ENCODE assay signal across 10 mouse cellular contexts in genomic region chr17:17490820-17491621, GRCm38 (mm10).
DNase-seq lines count a peak whose midpoint lies in the region; ATAC-seq lines count a peak whose summit lies in the region.
"Had no signal": no experiment of that assay in that cellular context is flagged by ENCODE, and none has a peak within 500 bp of the region (broad histone marks: within the 10 kb centered on the region; RNA-seq: fewer than 3 reads in every experiment).

No protein-coding gene starts in this region.

- no peaks in the 10 kb centered on the region for H3K9me3 ChIP-seq in heart, embryonic 12.5 days (replicated peaks)

- H3K4me2 ChIP-seq in heart, embryonic 12.5 days: no peak overlapping the region

- H3K27ac ChIP-seq in heart, embryonic 12.5 days (ENCODE audit: poor library complexity, severe bottlenecking): no peak overlapping the region

- H3K4me3 ChIP-seq in heart, embryonic 12.5 days: no peak overlapping the region
- H3K4me3 ChIP-seq: erythroblast, embryonic 14.5 days had no signal

- H3K27me3 ChIP-seq in heart, embryonic 12.5 days (replicated peaks): no peaks in the 10 kb centered on the region

- H3K36me3 ChIP-seq in heart, embryonic 12.5 days: no peaks in the 10 kb centered on the region

- no peak overlapping the region for H3K9ac ChIP-seq in heart, embryonic 12.5 days

- no peaks in the 10 kb centered on the region for H3K4me1 ChIP-seq in heart, embryonic 12.5 days (replicated peaks)

- DNase-seq in heart, adult 8-10 months (ENCODE audit: low spot score): no peak
- peak; percentile 67 for DNase-seq in ES-CJ7 (ENCODE audit: low read depth, low spot score)
- peak; percentile 91 for DNase-seq in forelimb bud, embryonic 11.5 days (ENCODE audit: low read depth, low spot score)
- peak; percentile 62 to 72 for DNase-seq in kidney, postnatal 4 days
- DNase-seq in adrenal gland, postnatal 4 days (ENCODE audit: low spot score in 2 of 2): no peak
- DNase-seq in frontal cortex, postnatal 10 days (ENCODE audit: low spot score in 2 of 2): no peak
- DNase-seq: thymus, postnatal 14 days had no signal

- 44% methylated on average over 14 of the region's 15 CpGs for WGBS in heart, embryonic 12.5 days

- peak; percentile 64; the same call in 1 of the 2 replicates for ATAC-seq in heart, embryonic 12.5 days (ENCODE audit: insufficient number of reproducible peaks, low FRiP score)
- no peak for ATAC-seq in granulocyte monocyte progenitor cell, adult 5-6 weeks (replicated peaks; ENCODE audit: poor library complexity, severe bottlenecking)

Comparison
In these comparisons a context has a peak if more than half of its experiments do, and no peak if none do; other contexts are left out.
1. DNase-seq: peak in ES-CJ7 (single experiment), forelimb bud, embryonic 11.5 days (single experiment) and kidney, postnatal 4 days (2 of 2); none in heart, adult 8-10 months (single experiment), adrenal gland, postnatal 4 days (0 of 2) and frontal cortex, postnatal 10 days (0 of 2).